Mouse (Mus musculus) stomach, postnatal 0 days (tissue): Measurements from ENCODE around the gene Ngef.

ENCODE experiments used
- CTCF ChIP-seq: IDR thresholded peaks from 2 replicates; pipeline ENCODE4 v1.5.1; 2016; ENCODE audit warnings: antibody characterized with exemption, low read depth, mild to moderate bottlenecking, moderate library complexity
- EP300 ChIP-seq: optimal IDR thresholded peaks from 2 replicates; pipeline ENCODE3; 2016; ENCODE audit warnings: antibody characterized with exemption

GRCm38 (mm10) chr1:87520467-87520866, 53.2 kb downstream of the Ngef start:
- TF ChIP-seq CTCF (no peak), EP300 (no peak)
